Mouse (Mus musculus) regulatory T cell (primary cell): ENCODE measurements around the gene Kif5a.

Experiments
- in situ Hi-C: fragments of 300-600 bp; cut with MboI, MseI; formaldehyde crosslinking; loops from one replicate; pipeline ENCODE4 v1.15.1; 2025; ENCODE audit warnings: high pct_unique_total_duplicates

Gene Kif5a

GRCm38 (mm10) chr10:127177719-127178118 lies 85.4 kb downstream of the Kif5a start:
- in situ Hi-C loops = loop anchor here (5.0 kb wide), 1 partner anchor 105 kb away; no protein-coding TSS in a partner anchor

GRCm38 (mm10) chr10:127177235-127177634 lies 85.9 kb downstream of the Kif5a start:
- in situ Hi-C loops = loop anchor here (5.0 kb wide), 1 partner anchor 105 kb away; no protein-coding TSS in a partner anchor

- in situ Hi-C loops = loop anchor here (5.0 kb wide), 1 partner anchor 106 kb away; no protein-coding TSS in a partner anchor
Measured at GRCm38 (mm10) chr10:127176756-127177155, 86.4 kb downstream of the Kif5a start.

- in situ Hi-C loops = loop anchor here (5.0 kb wide), 1 partner anchor 106 kb away; no protein-coding TSS in a partner anchor
Measured at GRCm38 (mm10) chr10:127176228-127176627, 86.9 kb downstream of the Kif5a start.
